Comparison of ENCODE assay signal across 14 mouse cellular contexts in genomic region chr7:6822633-6823032, GRCm38 (mm10).
DNase-seq lines count a peak whose midpoint lies in the region; ATAC-seq and TF ChIP-seq lines count a peak whose summit lies in the region.
"Had no signal": no experiment of that assay in that cellular context is flagged by ENCODE, and none has a peak within 500 bp of the region (broad histone marks: within the 10 kb centered on the region; RNA-seq: fewer than 3 reads in every experiment).

No protein-coding gene starts in this region.

- 35% methylated on average over 4 of the region's 4 CpGs for WGBS in kidney, adult 2 months
- WGBS in limb, embryonic 15.5 days, result 45% methylated on average over 4 of the region's 4 CpGs

- H3K27me3 ChIP-seq in kidney, adult 2 months (replicated peaks; ENCODE audit: control insufficient read depth, insufficient read depth, low read length), result no peaks in the 10 kb centered on the region
- no peaks in the 10 kb centered on the region for H3K27me3 ChIP-seq in limb, embryonic 15.5 days

- ATAC-seq in limb, embryonic 15.5 days (ENCODE audit: insufficient number of reproducible peaks, low FRiP score, low TSS enrichment, low read depth), result no peak
- ATAC-seq: hindbrain, postnatal 0 days had no signal

- no peaks in the 10 kb centered on the region for H3K9me3 ChIP-seq in limb, embryonic 15.5 days
- H3K9me3 ChIP-seq: forebrain, embryonic 12.5 days had no signal

- DNase-seq in embryo, embryonic 10 days (ENCODE audit: low spot score), result peak; percentile 47
- no peak for DNase-seq in embryo, embryonic 10.5 days (ENCODE audit: low spot score)
- DNase-seq in kidney, adult 2 months, result peak; percentile 55
- no peak for DNase-seq in kidney, adult 18-20 months
- no peak for DNase-seq in thymus, postnatal 14 days
- DNase-seq in right cerebral cortex, postnatal 10 days (ENCODE audit: low spot score in 2 of 2), result no peak
- DNase-seq: cerebellum, adult 18-20 months; thymus, adult 2 months had no signal

- TF ChIP-seq POLR2A in kidney, adult 2 months (IDR thresholded peaks at IDR 0.05; ENCODE audit: low read depth, low read length), result no peak

- no peak overlapping the region for H3K9ac ChIP-seq in limb, embryonic 15.5 days
- H3K9ac ChIP-seq: forebrain, embryonic 12.5 days; liver, embryonic 14.5 days had no signal

- H3K4me2 ChIP-seq in limb, embryonic 15.5 days, result no peak overlapping the region
- H3K4me2 ChIP-seq: forebrain, embryonic 12.5 days had no signal

- no peaks in the 10 kb centered on the region for H3K36me3 ChIP-seq in kidney, adult 2 months (ENCODE audit: control insufficient read depth, insufficient read depth, low read length)
- H3K36me3 ChIP-seq in limb, embryonic 15.5 days, result no peaks in the 10 kb centered on the region
- H3K36me3 ChIP-seq: forebrain, embryonic 12.5 days had no signal

- no peak overlapping the region for H3K27ac ChIP-seq in kidney, adult 2 months (ENCODE audit: insufficient read depth, low read depth, low read length)
- H3K27ac ChIP-seq in brown adipose tissue, adult 24 weeks (replicated peaks; ENCODE audit: low read depth, low read length), result peak overlapping the region; percentile 91
- H3K27ac ChIP-seq in limb, embryonic 15.5 days, result peak overlapping the region; percentile 59
- H3K27ac ChIP-seq: forebrain, embryonic 12.5 days; hindbrain, postnatal 0 days; liver, embryonic 14.5 days had no signal

- no peaks in the 10 kb centered on the region; the same call in 1 of the 2 replicates for H3K4me1 ChIP-seq in kidney, adult 2 months (ENCODE audit: control insufficient read depth, insufficient read depth, low read length)
- H3K4me1 ChIP-seq in brown adipose tissue, adult 24 weeks (ENCODE audit: control insufficient read depth, insufficient read depth, insufficient read length, low read length), result 0 out of 2 replicates have a peak, but pooled peaks cover 4% of the 10 kb centered on the region
- peaks cover 11% of the 10 kb centered on the region for H3K4me1 ChIP-seq in limb, embryonic 15.5 days

- TF ChIP-seq CTCF in kidney, adult 2 months (conservative IDR thresholded peaks at IDR 0.05; ENCODE audit: insufficient read depth, insufficient read length, low read depth, low read length), result no peak

- no peak overlapping the region for H3K4me3 ChIP-seq in kidney, adult 2 months (ENCODE audit: insufficient read depth, low read depth, low read length)
- no peak overlapping the region for H3K4me3 ChIP-seq in brown adipose tissue, adult 24 weeks (ENCODE audit: insufficient read depth, low read depth, low read length)
- H3K4me3 ChIP-seq in limb, embryonic 15.5 days, result no peak overlapping the region
- H3K4me3 ChIP-seq: forebrain, embryonic 12.5 days; myocyte had no signal

Comparison
In these comparisons a context has a peak if more than half of its experiments do, and no peak if none do; other contexts are left out.
1. DNase-seq: peak in embryo, embryonic 10 days (single experiment) and kidney, adult 2 months (single experiment); none in embryo, embryonic 10.5 days (single experiment), kidney, adult 18-20 months (single experiment), thymus, postnatal 14 days (single experiment) and right cerebral cortex, postnatal 10 days (0 of 2).